Mouse (Mus musculus) heart, postnatal 0 days (tissue): ENCODE data around the gene C530008M17Rik. TPM values are rescaled to one million over a fixed set of nuclear protein-coding genes. Genes with fewer than 3 reads are reported as not detected.

Experiments used
- ATAC-seq: fragments of 200-750 bp; cut with Nextera tagmentation; 2 replicates; pipeline ENCODE4 v1.8.0; 2017; ENCODE audit warnings: low read depth, moderate number of reproducible peaks, moderate library complexity; ENCODE audit not compliant: insufficient read depth
- DNase-seq: peaks from one replicate; pipeline ENCODE4 v3.0.0-alpha.2; 2016; ENCODE audit warnings: low spot score
- H3K27ac ChIP-seq: fragments of 300-500 bp; sonication (generic); 2 replicates; pipeline ENCODE4 v1.5.1; 2014; ENCODE audit warnings: low read depth, mild to moderate bottlenecking
- H3K27me3 ChIP-seq: fragments of 300-500 bp; sonication (generic); 2 replicates; pipeline ENCODE4 v1.6.1; 2014; ENCODE audit warnings: low read length, mixed read lengths; ENCODE audit not compliant: control insufficient read depth, insufficient read depth
- H3K36me3 ChIP-seq: fragments of 300-500 bp; sonication (generic); replicated peaks from 2 replicates; pipeline ENCODE4 v1.6.1; 2014; ENCODE audit warnings: low read length, mixed read lengths; ENCODE audit not compliant: control insufficient read depth, insufficient read depth
- H3K4me1 ChIP-seq: fragments of 300-500 bp; sonication (generic); 2 replicates; pipeline ENCODE4 v1.6.1; 2014; ENCODE audit warnings: antibody characterized with exemption; ENCODE audit not compliant: control insufficient read depth, insufficient read depth
- H3K4me2 ChIP-seq: fragments of 300-500 bp; sonication (generic); 2 replicates; pipeline ENCODE4 v1.6.1; 2014; ENCODE audit warnings: low read depth, mild to moderate bottlenecking, low read length, moderate library complexity
- H3K4me3 ChIP-seq: fragments of 300-500 bp; sonication (generic); 2 replicates; pipeline ENCODE4 v1.5.1; 2014; ENCODE audit warnings: low read depth, low read length
- H3K9ac ChIP-seq: fragments of 300-500 bp; sonication (generic); replicated peaks from 2 replicates; pipeline ENCODE4 v1.6.1; 2014; ENCODE audit warnings: low read depth, low read length, mixed read lengths
- H3K9me3 ChIP-seq: fragments of 300-500 bp; sonication (generic); replicated peaks from 2 replicates; pipeline ENCODE4 v1.6.1; 2016; ENCODE audit warnings: low read length; ENCODE audit not compliant: control insufficient read depth
- CTCF ChIP-seq: IDR thresholded peaks from 2 replicates; pipeline ENCODE4 v1.5.1; 2016; ENCODE audit warnings: antibody characterized with exemption, control low read depth, low read depth
- EP300 ChIP-seq: IDR thresholded peaks from 2 replicates; pipeline ENCODE4 v1.6.1; 2016; ENCODE audit warnings: antibody characterized with exemption, low read depth
- WGBS: fragments of 180-500 bp; shearing (Covaris S2); extraction: QIAGEN DNeasy Blood & Tissue Kit; methylation state at CpG from one replicate; pipeline ENCODE4 v1.1.7; 2014; 5-methylcytosine and 5-hydroxymethylcytosine counted together
- polyA plus RNA-seq: library from polyadenylated mRNA; unstranded; fragments of >200 nt; fragmentation: Nextera tagmentation; extraction: Ambion mirVana; gene quantifications from 2 replicates; pipeline ENCODE4 v1.2.1, GENCODE M21; 2015
- total RNA-seq: library from RNA; depleted of rRNA; stranded (reverse); fragments of >200 nt; gene quantifications from 2 replicates; pipeline ENCODE4 v1.2.3, GENCODE M21; 2014; ENCODE audit warnings: low replicate concordance

The C530008M17Rik gene
- total and polyA plus RNA-seq, 2 experiments from 2014 or later: 7.3 to 18.8 TPM

DNA sequence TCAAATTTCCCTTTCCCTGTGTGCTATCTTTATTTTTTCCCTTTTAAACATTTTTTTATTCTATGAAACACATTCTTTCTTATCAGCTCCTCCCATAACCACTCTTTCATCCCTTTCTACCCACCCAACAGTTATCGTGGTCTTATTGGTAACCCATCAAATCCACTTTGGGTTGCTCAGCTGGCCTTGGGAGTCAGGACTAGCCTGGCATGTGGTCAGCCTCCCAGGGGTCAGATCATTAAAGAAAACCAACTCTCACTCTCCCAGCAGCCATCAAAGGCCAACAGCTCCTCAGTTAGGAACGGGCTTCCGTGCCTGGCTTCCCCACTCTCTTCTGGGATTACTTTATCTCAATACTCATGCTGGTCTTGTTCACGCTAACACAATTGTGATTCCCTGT lies 135.0 kb downstream of the C530008M17Rik start:
- H3K4me2 ChIP-seq: no peak overlapping the region
- H3K9ac ChIP-seq: no peak overlapping the region
- no peaks in the 10 kb centered on the region for H3K27me3 ChIP-seq
- H3K9me3 ChIP-seq: no peaks in the 10 kb centered on the region
- ATAC-seq (no peak), DNase-seq (no peak)
- H3K36me3 ChIP-seq: no peaks in the 10 kb centered on the region
- 49% methylated on average over 4 of the region's 4 CpGs for WGBS
- H3K27ac ChIP-seq: no peak overlapping the region
- H3K4me3 ChIP-seq: no peak overlapping the region
- TF ChIP-seq CTCF (no peak), EP300 (no peak)
- no peaks in the 10 kb centered on the region for H3K4me1 ChIP-seq

DNA sequence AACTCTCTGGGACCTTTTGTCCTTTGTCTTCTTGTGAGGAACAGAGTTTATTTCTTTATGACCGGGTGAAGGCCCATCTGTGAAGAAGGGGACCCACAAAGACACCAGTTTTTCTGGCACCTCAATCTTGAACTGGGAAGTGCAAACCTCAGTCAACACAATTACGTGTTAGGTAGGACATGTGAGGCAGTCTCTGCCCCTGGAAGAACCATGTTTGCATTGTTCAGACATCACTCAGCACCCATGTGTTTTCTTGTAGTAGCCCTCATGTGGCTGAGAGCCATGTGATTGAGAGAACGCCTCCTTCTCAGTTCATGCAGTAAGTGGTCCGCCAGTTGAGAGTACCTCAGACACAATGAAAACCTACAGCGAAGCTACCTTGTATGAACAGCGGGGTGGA lies 136.4 kb downstream of the C530008M17Rik start:
- no peak for DNase-seq
- no peak overlapping the region for H3K9ac ChIP-seq
- no peak for ATAC-seq
- H3K27me3 ChIP-seq: no peaks in the 10 kb centered on the region
- TF ChIP-seq EP300 (no peak), CTCF (no peak)
- H3K36me3 ChIP-seq: no peaks in the 10 kb centered on the region
- no peak overlapping the region for H3K4me3 ChIP-seq
- no peaks in the 10 kb centered on the region for H3K4me1 ChIP-seq
- H3K9me3 ChIP-seq: no peaks in the 10 kb centered on the region
- H3K27ac ChIP-seq: no peak overlapping the region
- H3K4me2 ChIP-seq: no peak overlapping the region
- WGBS: 83% methylated on average over 6 of the region's 6 CpGs

DNA sequence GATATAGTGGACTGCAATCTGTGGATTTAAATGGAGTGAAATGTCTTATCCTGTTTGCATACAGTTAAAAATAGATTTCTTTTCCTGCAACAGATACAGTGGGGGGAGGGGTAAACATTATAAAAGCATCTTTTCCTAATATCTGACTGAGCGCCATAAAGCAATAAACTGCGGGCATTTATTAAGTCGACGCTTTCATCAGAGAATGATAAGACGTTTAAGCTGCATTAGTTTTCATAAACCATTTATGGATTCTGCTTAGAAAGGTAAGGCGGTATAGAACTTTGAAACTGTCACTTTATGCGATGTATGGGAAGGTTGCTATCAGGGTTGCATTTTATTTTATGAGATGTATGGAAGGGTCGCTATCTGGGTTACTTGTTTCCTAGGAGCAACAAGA lies 141.7 kb downstream of the C530008M17Rik start:
- no peak for ATAC-seq
- WGBS: 86% methylated on average over 8 of the region's 8 CpGs
- Histone ChIP-seq H3K4me2 (no peak overlapping the region), H3K4me3 (no peak overlapping the region), H3K9me3 (no peaks in the 10 kb centered on the region), H3K9ac (no peak overlapping the region), H3K27ac (no peak overlapping the region), H3K4me1 (no peaks in the 10 kb centered on the region), H3K27me3 (no peaks in the 10 kb centered on the region), H3K36me3 (no peaks in the 10 kb centered on the region)
- no peak for DNase-seq
- TF ChIP-seq EP300: no peak
- TF ChIP-seq CTCF: no peak

DNA sequence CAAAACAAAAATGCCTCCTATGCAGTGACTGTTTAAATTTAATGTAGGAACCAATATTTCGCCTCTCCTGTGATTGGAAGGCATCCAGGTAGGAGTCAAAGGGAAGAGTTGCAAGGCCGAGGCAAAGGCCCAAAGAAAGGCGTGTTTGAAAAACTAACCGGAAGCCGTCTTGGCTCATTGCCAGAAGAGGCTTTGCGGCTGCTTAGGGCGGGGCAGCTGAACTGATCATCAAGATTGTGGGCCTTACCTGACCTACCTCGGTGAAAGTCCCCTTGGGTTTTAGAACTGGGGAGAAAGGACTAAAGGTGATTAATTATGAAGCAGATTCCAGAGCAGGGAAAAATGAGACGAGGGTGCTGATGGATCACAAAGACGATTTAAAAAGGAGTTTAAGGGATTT lies 143.2 kb downstream of the C530008M17Rik start:
- H3K9me3 ChIP-seq: no peaks in the 10 kb centered on the region
- no peak overlapping the region for H3K4me3 ChIP-seq
- no peak overlapping the region for H3K4me2 ChIP-seq
- no peaks in the 10 kb centered on the region for H3K27me3 ChIP-seq
- H3K4me1 ChIP-seq: no peaks in the 10 kb centered on the region
- ATAC-seq (no peak), DNase-seq (no peak)
- no peaks in the 10 kb centered on the region for H3K36me3 ChIP-seq
- H3K27ac ChIP-seq: no peak overlapping the region
- TF ChIP-seq EP300 (no peak), CTCF (no peak)
- no peak overlapping the region for H3K9ac ChIP-seq
- WGBS: 58% methylated on average over 10 of the region's 10 CpGs

DNA sequence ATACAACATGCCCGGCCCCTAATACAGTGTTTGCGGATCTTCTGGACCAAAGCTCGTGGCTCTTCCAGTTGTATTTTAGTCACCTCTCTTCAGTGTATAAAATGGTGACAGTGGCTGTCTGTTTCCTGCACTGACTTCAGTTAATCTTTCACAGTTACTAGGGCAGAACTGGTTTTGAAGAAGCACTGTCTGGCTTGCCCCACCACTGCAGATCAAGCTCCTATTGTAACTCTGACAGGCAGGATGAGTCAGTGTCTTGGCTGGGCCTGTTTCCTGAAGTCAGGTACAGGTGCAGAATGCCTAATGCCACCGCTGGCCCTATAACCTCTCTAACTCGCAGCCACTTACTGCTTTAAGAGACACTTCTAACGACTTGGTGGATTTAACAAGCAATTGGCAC lies 152.7 kb downstream of the C530008M17Rik start:
- H3K4me3 ChIP-seq: no peak overlapping the region
- no peak overlapping the region for H3K9ac ChIP-seq
- H3K4me2 ChIP-seq: no peak overlapping the region
- 0 out of 2 replicates have a peak, but pooled peaks cover 7% of the 10 kb centered on the region for H3K4me1 ChIP-seq
- TF ChIP-seq EP300 (no peak), CTCF (no peak)
- DNase-seq (no peak), ATAC-seq (no peak)
- H3K27ac ChIP-seq: no peak overlapping the region
- no peaks in the 10 kb centered on the region for H3K9me3 ChIP-seq
- WGBS: 92% methylated on average over 6 of the region's 6 CpGs
- no peaks in the 10 kb centered on the region for H3K36me3 ChIP-seq
- no peaks in the 10 kb centered on the region for H3K27me3 ChIP-seq

DNA sequence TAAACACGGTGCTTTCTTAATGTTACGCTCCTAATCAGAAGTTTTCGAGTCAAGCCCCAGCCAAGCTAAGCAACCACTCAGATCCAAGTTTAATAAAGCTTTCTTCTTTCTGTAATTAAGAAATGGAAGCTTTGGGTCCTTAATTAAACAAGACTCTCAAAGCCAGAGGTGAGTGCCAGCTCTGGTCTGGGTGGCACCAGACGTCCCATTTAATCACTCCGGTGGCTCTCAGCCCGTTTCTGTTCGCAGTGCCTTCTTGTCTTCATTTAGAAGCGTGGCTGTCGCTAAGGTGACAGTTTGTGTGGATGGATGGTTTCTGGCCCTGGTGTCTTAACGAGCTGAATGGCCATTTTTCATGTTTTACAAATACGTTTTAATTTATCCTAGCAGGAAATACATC lies 158.7 kb downstream of the C530008M17Rik start:
- Histone ChIP-seq H3K27ac (no peak overlapping the region), H3K4me2 (no peak overlapping the region), H3K36me3 (no peaks in the 10 kb centered on the region), H3K9me3 (no peaks in the 10 kb centered on the region), H3K27me3 (no peaks in the 10 kb centered on the region), H3K4me1 (peaks cover 17% of the 10 kb centered on the region; the same call in 1 of the 2 replicates), H3K4me3 (no peak overlapping the region), H3K9ac (no peak overlapping the region)
- 57% methylated on average over 11 of the region's 11 CpGs for WGBS
- no peak for ATAC-seq
- TF ChIP-seq EP300 (no peak), CTCF (no peak)
- DNase-seq: no peak
